Mouse (Mus musculus): ENCODE data around the gene Gnai3. TPM values are rescaled to one million over a fixed set of nuclear protein-coding genes. Genes with fewer than 3 reads are reported as not detected.

Gene Gnai3
- total and polyA plus RNA-seq, 3 experiments: 7.5 to 18.1 (median 16.5) TPM

GRCm38 (mm10) chr3:108131821-108132220 lies 14.1 kb downstream of the Gnai3 start:
- intact Hi-C loops (cut with DNase I): no loop called here
- Histone ChIP-seq H3K4me3 (no peak overlapping the region), H3K27me3 (ENCODE audit: control insufficient read depth, insufficient read depth, low read length) (no peaks in the 10 kb centered on the region), H3K27ac (no peak overlapping the region), H3K79me2 (replicated peaks; ENCODE audit: control insufficient read depth, insufficient read depth, low read length) (peaks cover 14% of the 10 kb centered on the region), H3K9ac (ENCODE audit: low read depth, low read length) (no peak overlapping the region), H3K36me3 (ENCODE audit: control insufficient read depth, insufficient read depth, low read length) (peaks cover 12% of the 10 kb centered on the region; the same call in 1 of the 2 replicates), H3K4me1 (ENCODE audit: control insufficient read depth, insufficient read depth, low read length) (peaks cover 14% of the 10 kb centered on the region)
- no peak for DNase-seq
- WGBS: 41% methylated on average over 1 of the region's 1 CpGs
- TF ChIP-seq POLR2A (IDR thresholded peaks at IDR 0.05; ENCODE audit: insufficient read depth, low read depth, low read length) (no peak), CTCF (IDR thresholded peaks at IDR 0.05) (no peak), EP300 (IDR thresholded peaks at IDR 0.05; ENCODE audit: insufficient read depth, low read depth, low read length) (no peak)

GRCm38 (mm10) chr3:108131216-108131615 lies 14.7 kb downstream of the Gnai3 start:
- Histone ChIP-seq H3K9ac (ENCODE audit: low read depth, low read length) (no peak overlapping the region), H3K4me1 (ENCODE audit: control insufficient read depth, insufficient read depth, low read length) (peaks cover 14% of the 10 kb centered on the region), H3K36me3 (ENCODE audit: control insufficient read depth, insufficient read depth, low read length) (peaks cover 12% of the 10 kb centered on the region; the same call in 1 of the 2 replicates), H3K4me3 (no peak overlapping the region), H3K79me2 (replicated peaks; ENCODE audit: control insufficient read depth, insufficient read depth, low read length) (peaks cover 14% of the 10 kb centered on the region), H3K27ac (no peak overlapping the region), H3K27me3 (ENCODE audit: control insufficient read depth, insufficient read depth, low read length) (no peaks in the 10 kb centered on the region)
- 89% methylated on average over 5 of the region's 5 CpGs for WGBS
- intact Hi-C loops (cut with DNase I): no loop called here
- DNase-seq: no peak
- TF ChIP-seq CTCF (IDR thresholded peaks at IDR 0.05) (no peak), EP300 (IDR thresholded peaks at IDR 0.05; ENCODE audit: insufficient read depth, low read depth, low read length) (no peak), POLR2A (IDR thresholded peaks at IDR 0.05; ENCODE audit: insufficient read depth, low read depth, low read length) (no peak)

- no peak for DNase-seq
- TF ChIP-seq EP300 (IDR thresholded peaks at IDR 0.05; ENCODE audit: insufficient read depth, low read depth, low read length) (no peak), CTCF (IDR thresholded peaks at IDR 0.05) (no peak), POLR2A (IDR thresholded peaks at IDR 0.05; ENCODE audit: insufficient read depth, low read depth, low read length) (no peak)
- Histone ChIP-seq H3K36me3 (ENCODE audit: control insufficient read depth, insufficient read depth, low read length) (peaks cover 10% of the 10 kb centered on the region; the same call in 1 of the 2 replicates), H3K27me3 (ENCODE audit: control insufficient read depth, insufficient read depth, low read length) (no peaks in the 10 kb centered on the region), H3K9ac (ENCODE audit: low read depth, low read length) (no peak overlapping the region), H3K79me2 (replicated peaks; ENCODE audit: control insufficient read depth, insufficient read depth, low read length) (peaks cover 13% of the 10 kb centered on the region), H3K4me1 (ENCODE audit: control insufficient read depth, insufficient read depth, low read length) (peaks cover 11% of the 10 kb centered on the region), H3K4me3 (no peak overlapping the region), H3K27ac (no peak overlapping the region)
- WGBS: 66% methylated on average over 4 of the region's 4 CpGs
- intact Hi-C loops (cut with DNase I): no loop called here
These were observed 16.1 kb downstream of the Gnai3 start for GRCm38 (mm10) chr3:108129804-108130203.

- intact Hi-C loops (cut with DNase I): no loop called here
- Histone ChIP-seq H3K27me3 (ENCODE audit: control insufficient read depth, insufficient read depth, low read length) (no peaks in the 10 kb centered on the region), H3K79me2 (replicated peaks; ENCODE audit: control insufficient read depth, insufficient read depth, low read length) (peaks cover 13% of the 10 kb centered on the region)
These were observed 16.6 kb downstream of the Gnai3 start for GRCm38 (mm10) chr3:108129367-108129766.

GRCm38 (mm10) chr3:108128520-108128919 lies 17.4 kb downstream of the Gnai3 start:
- Histone ChIP-seq H3K79me2 (replicated peaks; ENCODE audit: control insufficient read depth, insufficient read depth, low read length) (peaks cover 10% of the 10 kb centered on the region), H3K27ac (no peak overlapping the region), H3K36me3 (ENCODE audit: control insufficient read depth, insufficient read depth, low read length) (peaks cover 6% of the 10 kb centered on the region; the same call in 1 of the 2 replicates), H3K4me1 (ENCODE audit: control insufficient read depth, insufficient read depth, low read length) (peaks cover 10% of the 10 kb centered on the region), H3K9ac (ENCODE audit: low read depth, low read length) (no peak overlapping the region), H3K27me3 (ENCODE audit: control insufficient read depth, insufficient read depth, low read length) (no peaks in the 10 kb centered on the region), H3K4me3 (no peak overlapping the region)
- no peak for TF ChIP-seq POLR2A (IDR thresholded peaks at IDR 0.05; ENCODE audit: insufficient read depth, low read depth, low read length)
- TF ChIP-seq CTCF (IDR thresholded peaks at IDR 0.05): no peak
- TF ChIP-seq EP300 (IDR thresholded peaks at IDR 0.05; ENCODE audit: insufficient read depth, low read depth, low read length): no peak
- DNase-seq: no peak
- 71% methylated on average over 5 of the region's 5 CpGs for WGBS
- intact Hi-C loops (cut with DNase I): no loop called here

More at GRCm38 (mm10) chr3:108129367-108129766, 16.6 kb downstream of the Gnai3 start:
- Histone ChIP-seq H3K4me3 (no peak overlapping the region), H3K9ac (ENCODE audit: low read depth, low read length) (no peak overlapping the region), H3K4me1 (ENCODE audit: control insufficient read depth, insufficient read depth, low read length) (peaks cover 10% of the 10 kb centered on the region), H3K36me3 (ENCODE audit: control insufficient read depth, insufficient read depth, low read length) (peaks cover 10% of the 10 kb centered on the region; the same call in 1 of the 2 replicates), H3K27ac (no peak overlapping the region)
- TF ChIP-seq CTCF (IDR thresholded peaks at IDR 0.05) (no peak), EP300 (IDR thresholded peaks at IDR 0.05; ENCODE audit: insufficient read depth, low read depth, low read length) (no peak), POLR2A (IDR thresholded peaks at IDR 0.05; ENCODE audit: insufficient read depth, low read depth, low read length) (no peak)
- DNase-seq: no peak
- WGBS: 79% methylated on average over 4 of the region's 4 CpGs

GRCm38 (mm10) chr3:108126327-108126726 lies 19.6 kb downstream of the Gnai3 start:
- Histone ChIP-seq H3K36me3 (ENCODE audit: control insufficient read depth, insufficient read depth, low read length) (peaks cover 4% of the 10 kb centered on the region; the same call in 1 of the 2 replicates), H3K27me3 (ENCODE audit: control insufficient read depth, insufficient read depth, low read length) (no peaks in the 10 kb centered on the region), H3K27ac (no peak overlapping the region), H3K4me1 (ENCODE audit: control insufficient read depth, insufficient read depth, low read length) (peaks cover 2% of the 10 kb centered on the region), H3K4me3 (no peak overlapping the region), H3K79me2 (replicated peaks; ENCODE audit: control insufficient read depth, insufficient read depth, low read length) (peaks cover 8% of the 10 kb centered on the region), H3K9ac (ENCODE audit: low read depth, low read length) (no peak overlapping the region)
- intact Hi-C loops (cut with DNase I): no loop called here
- no peak for TF ChIP-seq EP300 (IDR thresholded peaks at IDR 0.05; ENCODE audit: insufficient read depth, low read depth, low read length)
- no peak for DNase-seq
- 87% methylated on average over 3 of the region's 3 CpGs for WGBS

Measured in heart, adult 2 months (tissue).